Mouse (Mus musculus) urinary bladder, postnatal 25 days (tissue): ENCODE data around the gene Adarb1.
"Not testable (repeated sequence)": the region's sequence is repeated elsewhere in the genome, so short reads cannot be mapped to it uniquely, and the experiment has no call there.

Experiments used
- DNase-seq: peaks from one replicate; pipeline ENCODE4 v3.0.0; 2022; ENCODE audit warnings: low spot score

Adarb1 gene

GRCm38 (mm10) chr10:77308978-77309377 lies 109.1 kb downstream of the Adarb1 start:
- DNase-seq: no peak

GRCm38 (mm10) chr10:77305766-77306165 lies 112.3 kb downstream of the Adarb1 start:
- DNase-seq: no peak

- no peak for DNase-seq
These were observed 113.1 kb downstream of the Adarb1 start for GRCm38 (mm10) chr10:77304840-77305533.

- DNase-seq: no peak
These were observed 113.7 kb downstream of the Adarb1 start for GRCm38 (mm10) chr10:77304362-77304761.

- DNase-seq: no peak
These were observed 117.2 kb downstream of the Adarb1 start for GRCm38 (mm10) chr10:77300934-77301297.

- no peak for DNase-seq
These were observed 117.7 kb downstream of the Adarb1 start for GRCm38 (mm10) chr10:77300237-77300933.

GRCm38 (mm10) chr10:77299194-77299593 lies 118.9 kb downstream of the Adarb1 start:
- no peak for DNase-seq

- no peak for DNase-seq
These were observed 119.4 kb downstream of the Adarb1 start for GRCm38 (mm10) chr10:77298621-77299020.

GRCm38 (mm10) chr10:77294691-77295090 lies 123.4 kb downstream of the Adarb1 start:
- no peak for DNase-seq

- DNase-seq: no peak
These were observed 127.3 kb downstream of the Adarb1 start for GRCm38 (mm10) chr10:77290624-77291366.

GRCm38 (mm10) chr10:77289559-77289958 lies 128.5 kb downstream of the Adarb1 start:
- DNase-seq: no peak

GRCm38 (mm10) chr10:77288639-77289195 lies 129.4 kb downstream of the Adarb1 start:
- no peak for DNase-seq

GRCm38 (mm10) chr10:77287626-77288025 lies 130.4 kb downstream of the Adarb1 start:
- DNase-seq: no peak

- DNase-seq: no peak
These were observed 133.2 kb downstream of the Adarb1 start for GRCm38 (mm10) chr10:77284832-77285231.

GRCm38 (mm10) chr10:77282822-77283221 lies 135.2 kb downstream of the Adarb1 start:
- DNase-seq: peak; percentile 69

GRCm38 (mm10) chr10:77282085-77282484 lies 136.0 kb downstream of the Adarb1 start:
- not testable (repeated sequence) for DNase-seq

- DNase-seq: no peak
These were observed 144.3 kb downstream of the Adarb1 start for GRCm38 (mm10) chr10:77273798-77274197.

GRCm38 (mm10) chr10:77272980-77273730 lies 144.9 kb downstream of the Adarb1 start:
- no peak for DNase-seq

GRCm38 (mm10) chr10:77269129-77269528 lies 148.9 kb downstream of the Adarb1 start:
- DNase-seq: no peak

- DNase-seq: no peak
These were observed 151.0 kb downstream of the Adarb1 start for GRCm38 (mm10) chr10:77267027-77267426.

GRCm38 (mm10) chr10:77266281-77266680 lies 151.8 kb downstream of the Adarb1 start:
- no peak for DNase-seq
